Mouse (Mus musculus): ENCODE measurements around the gene Tm9sf4.

The Tm9sf4 gene

DNA sequence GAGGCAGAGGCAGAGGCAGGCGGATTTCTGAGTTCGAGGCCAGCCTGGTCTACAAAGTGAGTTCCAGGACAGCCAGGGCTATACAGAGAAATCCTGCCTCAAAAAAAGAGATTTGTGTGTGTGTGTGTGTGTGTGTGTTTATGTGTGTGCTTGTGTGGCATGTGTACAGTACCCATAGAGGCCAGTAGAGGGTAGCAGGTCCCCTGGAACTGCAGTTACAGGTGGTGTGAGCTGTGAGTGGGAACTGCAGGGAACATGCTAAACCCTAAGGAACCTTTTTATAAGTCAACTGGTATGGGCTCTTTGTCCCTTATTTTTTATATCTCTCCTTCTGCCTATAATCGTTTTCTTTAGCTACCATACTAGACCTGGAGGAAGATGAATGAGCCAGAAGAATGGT is 3.8 kb upstream of the Tm9sf4 start:
- in situ Hi-C loops (cut with MboI) = no loop called here

GRCm38 (mm10) chr2:153160133-153160532 is 970 bp upstream of the Tm9sf4 start:
- in situ Hi-C loops (cut with MboI) = no loop called here

- in situ Hi-C loops (cut with MboI) = no loop called here
Observed at GRCm38 (mm10) chr2:153161684-153162080, 579 bp downstream of the Tm9sf4 start.

DNA sequence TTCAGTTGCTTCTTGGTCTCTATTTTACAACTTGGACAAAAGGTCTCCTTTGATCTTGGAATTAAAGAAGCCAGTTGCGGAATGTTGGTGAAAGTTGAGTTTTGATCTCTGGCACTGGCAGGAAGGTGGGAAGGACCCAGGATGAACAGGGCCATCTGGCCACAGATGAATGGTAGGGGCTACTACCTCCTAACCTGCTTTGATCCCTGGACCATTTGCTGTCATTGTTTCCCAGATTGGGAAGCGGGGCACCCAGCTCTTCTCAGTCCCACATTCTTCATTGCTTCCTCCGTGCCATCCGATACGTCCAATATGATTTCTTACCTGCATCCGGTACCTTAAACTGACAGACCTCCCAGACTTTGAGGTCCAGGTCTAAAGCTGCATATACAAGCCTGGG is 6.0 kb downstream of the Tm9sf4 start:
- in situ Hi-C loops (cut with MboI) = no loop called here

DNA sequence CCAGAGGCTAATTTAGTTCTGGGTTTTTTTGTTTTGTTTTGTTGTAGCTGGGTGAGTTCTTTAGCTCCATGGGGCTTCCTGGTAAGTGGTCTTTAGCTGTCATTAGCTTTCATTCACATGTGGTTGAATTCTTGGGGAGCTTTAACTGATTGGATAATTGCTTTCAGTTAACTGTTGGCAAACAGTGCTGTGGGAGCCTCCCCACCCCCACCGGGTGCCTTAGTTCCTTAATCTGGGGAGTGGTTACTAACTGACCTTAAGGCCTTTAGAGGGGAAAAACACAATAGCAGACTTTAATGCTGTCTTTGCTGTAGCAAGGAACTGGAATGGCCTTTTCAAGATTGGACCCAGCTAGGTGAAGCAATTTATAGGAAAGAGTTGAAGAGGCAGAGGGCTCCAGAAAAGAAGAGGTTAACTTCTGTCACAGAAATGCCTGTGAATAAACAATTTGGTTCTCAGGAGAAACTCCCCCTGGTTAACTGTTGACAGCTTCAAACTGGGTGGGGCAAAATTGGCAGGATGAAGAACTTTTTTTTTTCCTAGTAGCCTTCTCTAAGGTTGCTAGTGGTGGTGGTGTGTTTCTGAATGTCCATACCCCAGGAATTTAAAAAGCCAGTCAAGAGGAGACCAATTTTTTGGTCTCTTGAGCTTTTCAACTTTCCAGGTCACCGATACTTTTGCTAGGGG is 7.2 kb downstream of the Tm9sf4 start:
- in situ Hi-C loops (cut with MboI) = no loop called here

- in situ Hi-C loops (cut with MboI) = no loop called here
Observed at GRCm38 (mm10) chr2:153170490-153171224, 9.6 kb downstream of the Tm9sf4 start.

- in situ Hi-C loops (cut with MboI) = no loop called here
Observed at GRCm38 (mm10) chr2:153171966-153172365, 10.9 kb downstream of the Tm9sf4 start.

DNA sequence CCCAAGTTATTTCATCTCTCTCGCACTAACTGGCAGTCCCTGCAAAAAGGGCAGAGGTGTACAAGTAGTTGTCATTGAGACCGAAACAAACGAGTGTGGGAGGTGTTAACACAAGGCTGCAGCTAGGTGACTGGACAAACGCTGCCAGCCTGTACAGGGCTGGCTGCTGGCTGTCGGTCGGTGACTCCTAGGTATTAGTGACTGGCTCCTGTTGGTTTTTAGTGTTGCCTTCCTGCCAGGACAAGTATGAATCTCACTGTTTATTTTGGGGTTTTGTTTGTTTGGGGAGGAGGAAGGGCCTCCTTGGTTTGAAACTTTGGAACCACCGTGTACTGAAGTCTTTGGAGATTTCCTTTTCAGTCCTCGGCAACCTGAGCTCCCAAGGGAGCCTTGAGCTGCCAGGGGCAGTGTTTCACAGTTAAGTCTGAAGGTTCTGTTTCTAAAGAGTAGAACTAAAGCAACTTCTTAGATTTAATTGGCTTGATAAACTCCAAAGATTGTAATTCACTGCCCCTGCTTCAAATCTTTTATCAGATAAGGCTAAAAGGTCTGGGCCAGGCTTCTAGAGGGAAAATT is 15.0 kb downstream of the Tm9sf4 start:
- in situ Hi-C loops (cut with MboI) = no loop called here

DNA sequence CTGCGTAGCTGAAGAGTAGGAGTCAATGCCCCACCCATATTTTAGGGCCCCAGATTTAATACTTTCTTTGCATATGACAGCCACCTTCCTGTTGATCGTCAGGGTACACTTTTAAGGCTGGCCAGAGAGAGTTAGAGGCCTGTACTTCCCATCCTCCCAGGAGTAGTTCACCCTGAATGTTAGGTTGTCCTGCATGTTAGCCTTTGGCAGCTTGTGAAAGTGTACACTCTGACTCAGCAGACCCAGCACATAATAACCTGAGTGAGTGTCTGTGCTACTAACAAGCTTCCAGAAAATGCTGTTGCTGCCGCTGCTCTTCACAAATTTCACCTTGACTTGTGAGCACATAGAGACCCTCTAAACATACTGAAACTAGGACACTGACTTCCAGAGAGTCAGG is 16.1 kb downstream of the Tm9sf4 start:
- in situ Hi-C loops (cut with MboI) = no loop called here

DNA sequence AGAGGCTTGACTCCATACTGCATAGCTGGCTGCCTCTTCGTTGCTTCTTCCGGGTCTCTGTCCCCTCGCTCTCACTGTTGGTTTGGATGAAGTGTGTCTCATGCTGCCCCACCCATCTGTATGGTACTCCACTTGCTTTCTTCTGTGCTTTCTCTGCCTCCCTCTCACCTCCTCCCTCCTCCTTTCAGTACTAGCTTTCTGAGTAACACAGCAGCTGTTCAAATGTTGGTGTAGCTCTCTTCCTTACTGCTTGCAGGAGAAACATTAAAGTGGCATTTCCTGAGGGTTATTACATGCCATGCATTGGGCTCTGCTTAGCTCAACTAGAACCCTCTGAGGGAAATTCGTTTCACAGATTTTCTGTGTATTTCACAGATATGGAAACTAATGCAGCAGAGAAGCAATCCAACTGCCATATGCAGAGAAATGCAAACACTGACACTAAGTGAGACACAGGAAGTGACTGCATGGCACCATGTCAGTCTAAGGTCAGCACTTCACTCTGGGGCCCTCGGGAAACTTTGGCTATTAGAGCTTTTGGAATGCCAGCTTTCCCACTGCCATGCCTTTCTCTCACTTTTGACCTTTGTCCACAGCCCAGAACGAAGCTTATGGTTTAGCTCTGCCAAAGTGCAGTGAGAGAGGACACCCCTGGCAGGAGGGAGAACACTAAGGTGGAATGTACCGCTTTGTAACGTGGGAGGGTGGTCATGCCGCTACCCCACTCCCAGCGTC is 18.2 kb downstream of the Tm9sf4 start:
- in situ Hi-C loops (cut with MboI) = no loop called here

- in situ Hi-C loops (cut with MboI) = no loop called here
Observed at GRCm38 (mm10) chr2:153179961-153180360, 18.9 kb downstream of the Tm9sf4 start.

GRCm38 (mm10) chr2:153186176-153186591 is 25.1 kb downstream of the Tm9sf4 start:
- in situ Hi-C loops (cut with MboI) = no loop called here

- in situ Hi-C loops (cut with MboI) = no loop called here
Observed at GRCm38 (mm10) chr2:153187848-153188247, 26.7 kb downstream of the Tm9sf4 start.

- in situ Hi-C loops (cut with MboI) = no loop called here
Observed at GRCm38 (mm10) chr2:153191242-153191641, 30.1 kb downstream of the Tm9sf4 start.

DNA sequence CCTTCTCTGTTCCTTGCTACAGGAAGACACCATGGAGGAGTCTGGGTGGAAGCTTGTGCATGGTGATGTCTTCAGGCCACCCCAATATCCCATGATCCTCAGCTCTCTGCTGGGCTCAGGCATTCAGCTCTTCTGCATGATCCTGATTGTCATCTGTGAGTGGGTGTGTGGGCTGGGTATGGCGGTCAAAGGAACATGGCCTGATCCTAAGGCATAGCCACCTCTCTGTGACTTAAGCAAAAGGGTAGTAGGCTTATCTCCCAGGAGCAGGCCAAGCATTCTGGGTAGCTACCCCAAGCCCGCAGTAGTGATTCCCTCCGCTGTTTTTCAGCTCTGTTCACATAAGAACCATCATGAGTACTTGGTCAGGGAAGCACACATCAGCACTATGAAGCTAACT is 33.2 kb downstream of the Tm9sf4 start:
- in situ Hi-C loops (cut with MboI) = no loop called here

DNA sequence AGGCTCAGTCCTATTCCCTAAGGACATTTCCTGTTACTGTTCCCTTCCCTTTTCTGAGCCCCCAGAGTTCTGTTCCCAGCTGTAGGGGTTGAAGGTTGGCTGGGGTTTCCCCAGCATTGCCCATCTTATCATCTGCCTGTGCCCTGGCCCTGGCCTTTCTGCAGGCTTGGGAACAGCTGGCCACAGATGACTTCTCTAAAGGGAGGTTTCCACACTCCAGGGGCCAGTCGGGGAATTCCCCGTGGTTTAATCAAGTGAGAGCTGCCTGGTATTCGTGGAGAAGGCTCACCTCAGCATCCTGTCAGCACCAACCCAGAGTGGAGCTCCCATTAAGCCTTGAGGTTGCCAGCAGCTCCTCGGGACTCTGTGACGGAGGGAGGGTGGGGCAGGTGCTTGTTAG is 37.4 kb downstream of the Tm9sf4 start:
- in situ Hi-C loops (cut with MboI) = no loop called here

- in situ Hi-C loops (cut with MboI) = no loop called here
Observed at GRCm38 (mm10) chr2:153199114-153199513, 38.0 kb downstream of the Tm9sf4 start.

DNA sequence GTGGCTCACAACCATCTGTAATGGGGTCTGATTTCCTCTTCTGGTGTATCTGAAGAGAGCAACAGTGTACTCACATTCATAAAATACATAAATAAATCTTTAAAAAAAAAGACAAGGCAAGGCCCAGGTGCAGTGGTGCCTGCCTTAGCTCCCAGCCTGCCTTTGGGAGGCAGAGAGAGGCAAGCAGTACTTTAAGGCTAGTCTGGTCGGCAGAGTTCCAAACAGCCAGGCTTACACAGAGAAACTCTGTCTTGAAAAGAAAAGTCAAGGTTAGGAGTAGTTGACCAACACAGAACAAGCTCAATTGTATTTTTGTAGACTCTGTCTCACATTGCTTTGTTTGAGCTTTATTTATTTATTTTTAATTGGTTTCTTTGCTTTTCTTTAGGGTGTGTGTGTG is 41.7 kb downstream of the Tm9sf4 start:
- in situ Hi-C loops (cut with MboI) = no loop called here

DNA sequence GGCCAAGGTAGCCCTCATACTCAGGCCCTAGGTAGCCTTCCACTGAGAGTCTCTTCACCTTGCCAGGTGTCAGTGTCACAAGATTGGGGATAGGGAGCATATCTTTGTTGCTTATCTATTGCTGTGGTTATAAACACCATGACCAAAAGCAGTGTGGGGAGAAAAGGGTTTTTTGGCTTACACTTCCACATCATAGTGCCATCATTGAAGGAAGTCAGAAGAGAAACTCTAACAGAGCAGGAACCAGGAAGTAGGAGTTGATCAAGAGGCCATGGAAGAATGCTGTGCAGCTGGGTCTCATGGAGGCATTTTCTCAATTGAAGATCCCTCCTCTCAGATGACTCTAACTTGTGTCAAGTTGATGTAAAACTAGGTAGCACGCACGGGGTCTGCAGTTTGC is 47.0 kb downstream of the Tm9sf4 start:
- in situ Hi-C loops (cut with MboI) = no loop called here

- in situ Hi-C loops (cut with MboI) = no loop called here
Observed at GRCm38 (mm10) chr2:153209286-153209685, 48.2 kb downstream of the Tm9sf4 start.

DNA sequence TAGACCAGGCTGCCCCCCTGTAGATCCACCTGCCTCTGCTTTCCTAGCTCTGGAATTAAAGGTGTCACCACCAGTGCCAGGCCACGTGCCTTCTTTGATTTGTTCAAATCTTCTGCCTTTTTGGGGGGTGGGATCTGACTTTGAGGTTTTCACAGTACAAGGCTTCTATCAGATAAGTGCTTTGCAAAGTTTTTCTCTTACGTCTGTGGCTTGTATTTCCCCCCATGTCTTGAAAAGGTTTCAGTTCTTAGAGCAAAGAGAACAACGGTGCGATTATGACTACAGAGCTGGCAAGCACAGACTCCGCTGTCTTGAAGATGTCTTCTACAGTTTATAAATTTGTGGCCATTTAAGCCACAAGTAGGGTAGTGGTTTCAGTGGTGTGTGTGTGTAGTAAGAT is 50.3 kb downstream of the Tm9sf4 start:
- in situ Hi-C loops (cut with MboI) = no loop called here

- in situ Hi-C loops (cut with MboI) = no loop called here
Observed at GRCm38 (mm10) chr2:153213351-153213750, 52.2 kb downstream of the Tm9sf4 start.
